Mouse (Mus musculus) lung, embryonic 14.5 days (tissue): ENCODE measurements around the gene Glb1l. TPM values are rescaled to one million over a fixed set of nuclear protein-coding genes. Genes with fewer than 3 reads are reported as not detected.

Source experiments
- ATAC-seq: fragments of 200-750 bp; cut with Nextera tagmentation; 2 replicates; pipeline ENCODE4 v1.8.0; 2017; ENCODE audit warnings: mild to moderate bottlenecking, moderate TSS enrichment, moderate library complexity; ENCODE audit not compliant: insufficient read depth
- DNase-seq: peaks from one replicate; pipeline ENCODE4 v3.0.0-alpha.2; 2015
- H3K27ac ChIP-seq: fragments of 300-500 bp; sonication (generic); 2 replicates; pipeline ENCODE4 v1.5.1; 2014; ENCODE audit warnings: low read depth, mild to moderate bottlenecking, moderate library complexity
- H3K27me3 ChIP-seq: fragments of 300-500 bp; sonication (generic); 2 replicates; pipeline ENCODE4 v1.6.1; 2014; ENCODE audit warnings: low read length, control low read depth; ENCODE audit not compliant: insufficient read depth
- H3K36me3 ChIP-seq: fragments of 300-500 bp; sonication (generic); 2 replicates; pipeline ENCODE4 v1.6.1; 2014; ENCODE audit warnings: control low read depth; ENCODE audit not compliant: insufficient read depth
- H3K4me1 ChIP-seq: fragments of 300-500 bp; sonication (generic); 2 replicates; pipeline ENCODE4 v1.6.1; 2014; ENCODE audit warnings: antibody characterized with exemption, control low read depth; ENCODE audit not compliant: insufficient read depth
- H3K4me2 ChIP-seq: fragments of 300-500 bp; sonication (generic); 2 replicates; pipeline ENCODE4 v1.6.1; 2014; ENCODE audit warnings: mild to moderate bottlenecking
- H3K4me3 ChIP-seq: fragments of 300-500 bp; sonication (generic); 2 replicates; pipeline ENCODE4 v1.5.1; 2014; ENCODE audit warnings: low read depth, low read length
- H3K9ac ChIP-seq: fragments of 300-500 bp; sonication (generic); 2 replicates; pipeline ENCODE4 v1.6.1; 2014
- H3K9me3 ChIP-seq: fragments of 300-500 bp; sonication (generic); 2 replicates; pipeline ENCODE4 v1.6.1; 2016; ENCODE audit warnings: low read depth, low read length, control low read depth
- CTCF ChIP-seq: IDR thresholded peaks from 2 replicates; pipeline ENCODE4 v1.5.1; 2016; ENCODE audit warnings: antibody characterized with exemption, low read depth
- WGBS: fragments of 180-500 bp; shearing (Covaris S2); extraction: QIAGEN DNeasy Blood & Tissue Kit; methylation state at CpG from one replicate; pipeline ENCODE4 v1.1.7; 2014; 5-methylcytosine and 5-hydroxymethylcytosine counted together
- polyA plus RNA-seq: library from polyadenylated mRNA; unstranded; fragments of >200 nt; fragmentation: Nextera tagmentation; extraction: Ambion mirVana; gene quantifications from 2 replicates; pipeline ENCODE4 v1.2.1, GENCODE M21; 2014

Glb1l gene
- polyA plus RNA-seq, 1 experiment from 2014 or later = 16.0 TPM

GRCm38 (mm10) chr1:75230335-75230994 lies 19.9 kb upstream of the Glb1l start:
- H3K4me2 ChIP-seq = no peak overlapping the region
- H3K27ac ChIP-seq = no peak overlapping the region
- no peak overlapping the region for H3K4me3 ChIP-seq
- no peaks in the 10 kb centered on the region for H3K4me1 ChIP-seq
- 67% methylated on average over 7 of the region's 7 CpGs for WGBS
- ATAC-seq = no peak
- DNase-seq = no peak
- H3K9ac ChIP-seq = no peak overlapping the region
- no peaks in the 10 kb centered on the region for H3K27me3 ChIP-seq
- H3K9me3 ChIP-seq = no peaks in the 10 kb centered on the region
- no peak for TF ChIP-seq CTCF
- H3K36me3 ChIP-seq = no peaks in the 10 kb centered on the region

- no peak overlapping the region for H3K4me3 ChIP-seq
- no peaks in the 10 kb centered on the region for H3K9me3 ChIP-seq
- no peak overlapping the region for H3K27ac ChIP-seq
- H3K27me3 ChIP-seq = no peaks in the 10 kb centered on the region
- no peak for DNase-seq
- no peaks in the 10 kb centered on the region for H3K36me3 ChIP-seq
- TF ChIP-seq CTCF = no peak
- H3K4me1 ChIP-seq = no peaks in the 10 kb centered on the region
- no peak for ATAC-seq
- H3K9ac ChIP-seq = no peak overlapping the region
- WGBS = 58% methylated on average over 4 of the region's 4 CpGs
- no peak overlapping the region for H3K4me2 ChIP-seq
Observed at GRCm38 (mm10) chr1:75229158-75229557, 18.5 kb upstream of the Glb1l start.

GRCm38 (mm10) chr1:75227653-75228052 lies 17.0 kb upstream of the Glb1l start:
- 61% methylated on average over 1 of the region's 1 CpGs for WGBS

GRCm38 (mm10) chr1:75226138-75226537 lies 15.5 kb upstream of the Glb1l start:
- no peak overlapping the region for H3K27ac ChIP-seq
- H3K4me2 ChIP-seq = no peak overlapping the region
- no peaks in the 10 kb centered on the region for H3K36me3 ChIP-seq
- DNase-seq (no peak), ATAC-seq (no peak)
- H3K4me1 ChIP-seq = no peaks in the 10 kb centered on the region
- peaks cover 3% of the 10 kb centered on the region; the same call in 1 of the 2 replicates for H3K27me3 ChIP-seq
- H3K4me3 ChIP-seq = no peak overlapping the region
- no peak for TF ChIP-seq CTCF
- H3K9me3 ChIP-seq = no peaks in the 10 kb centered on the region
- no peak overlapping the region for H3K9ac ChIP-seq
- 44% methylated on average over 2 of the region's 2 CpGs for WGBS

More at GRCm38 (mm10) chr1:75227653-75228052, 17.0 kb upstream of the Glb1l start:
- no peaks in the 10 kb centered on the region for H3K27me3 ChIP-seq
- no peak for TF ChIP-seq CTCF
- no peak overlapping the region for H3K4me2 ChIP-seq
- ATAC-seq (no peak), DNase-seq (no peak)
- H3K9me3 ChIP-seq = no peaks in the 10 kb centered on the region
- H3K27ac ChIP-seq = no peak overlapping the region
- no peak overlapping the region for H3K4me3 ChIP-seq
- no peaks in the 10 kb centered on the region for H3K36me3 ChIP-seq
- H3K9ac ChIP-seq = no peak overlapping the region
- H3K4me1 ChIP-seq = no peaks in the 10 kb centered on the region

- H3K27me3 ChIP-seq = peaks cover 10% of the 10 kb centered on the region; the same call in 1 of the 2 replicates
- no peak overlapping the region for H3K4me2 ChIP-seq
- WGBS = 54% methylated on average over 3 of the region's 3 CpGs
Observed at GRCm38 (mm10) chr1:75225473-75225872, 14.9 kb upstream of the Glb1l start.

GRCm38 (mm10) chr1:75223532-75223931 lies 12.9 kb upstream of the Glb1l start:
- TF ChIP-seq CTCF = no peak

More at GRCm38 (mm10) chr1:75225473-75225872, 14.9 kb upstream of the Glb1l start:
- no peaks in the 10 kb centered on the region for H3K36me3 ChIP-seq
- H3K4me3 ChIP-seq = no peak overlapping the region
- H3K9me3 ChIP-seq = no peaks in the 10 kb centered on the region
- no peak overlapping the region for H3K9ac ChIP-seq
- H3K4me1 ChIP-seq = no peaks in the 10 kb centered on the region
- no peak for ATAC-seq
- TF ChIP-seq CTCF = no peak
- DNase-seq = no peak
- H3K27ac ChIP-seq = no peak overlapping the region

GRCm38 (mm10) chr1:75222926-75223325 lies 12.3 kb upstream of the Glb1l start:
- Histone ChIP-seq H3K4me2 (no peak overlapping the region), H3K9me3 (no peaks in the 10 kb centered on the region), H3K27me3 (peaks cover 35% of the 10 kb centered on the region), H3K27ac (no peak overlapping the region), H3K4me1 (no peaks in the 10 kb centered on the region; the same call in 1 of the 2 replicates), H3K36me3 (no peaks in the 10 kb centered on the region), H3K4me3 (no peak overlapping the region), H3K9ac (no peak overlapping the region)
- ATAC-seq (no peak), DNase-seq (no peak)
- 78% methylated on average over 6 of the region's 6 CpGs for WGBS
- TF ChIP-seq CTCF = no peak

More at GRCm38 (mm10) chr1:75223532-75223931, 12.9 kb upstream of the Glb1l start:
- no peak for DNase-seq
- Histone ChIP-seq H3K9ac (no peak overlapping the region), H3K27me3 (peaks cover 29% of the 10 kb centered on the region), H3K4me1 (no peaks in the 10 kb centered on the region; the same call in 1 of the 2 replicates), H3K27ac (no peak overlapping the region), H3K9me3 (no peaks in the 10 kb centered on the region), H3K4me3 (no peak overlapping the region), H3K4me2 (no peak overlapping the region), H3K36me3 (no peaks in the 10 kb centered on the region)
- ATAC-seq = no peak
- WGBS = 65% methylated on average over 6 of the region's 6 CpGs
